Mouse (Mus musculus): ENCODE results near the gene Polr2a.

- TF ChIP-seq USF1 (IDR thresholded peaks at IDR 0.05; ENCODE audit: low read depth, low read length), result no peak
- TF ChIP-seq CTCF (IDR thresholded peaks at IDR 0.05 in 2 of 3, conservative IDR thresholded peaks at IDR 0.05 in 1 of 3; ENCODE audit: control insufficient read depth in 1 of 3, insufficient read depth in 1 of 3, low read depth in 2 of 3, low read length in 3 of 3, poor library complexity in 1 of 3, severe bottlenecking in 1 of 3), result no peak
- no peak for TF ChIP-seq NELFE (IDR thresholded peaks at IDR 0.05; ENCODE audit: low read depth, low read length)
- no peak for TF ChIP-seq KAT2A (conservative IDR thresholded peaks at IDR 0.05; ENCODE audit: low read depth, low read length)
- no peak for TF ChIP-seq MAZ (IDR thresholded peaks at IDR 0.05; ENCODE audit: low read depth, low read length)
- no peak for TF ChIP-seq NRF1 (IDR thresholded peaks at IDR 0.05; ENCODE audit: insufficient read depth, low read depth, low read length, poor library complexity, severe bottlenecking)
- TF ChIP-seq ZNF384 (IDR thresholded peaks at IDR 0.05; ENCODE audit: low read depth, low read length), result no peak
- no peak for TF ChIP-seq ELF1 (IDR thresholded peaks at IDR 0.05; ENCODE audit: low read depth, low read length)
- no peak for TF ChIP-seq CHD1 (IDR thresholded peaks at IDR 0.05; ENCODE audit: low read depth, low read length)
These were observed 35.0 kb upstream of the Polr2a start for GRCm38 (mm10) chr11:69793429-69793828.
